Mouse (Mus musculus) midbrain, embryonic 15.5 days (tissue): Measurements from ENCODE around the gene Ccdc40. TPM values are rescaled to one million over a fixed set of nuclear protein-coding genes. Genes with fewer than 3 reads are reported as not detected.
A peak's percentile ranks its signal among the peaks of the same experiment; 100 is the strongest.

Experiments
- ATAC-seq: fragments of 200-750 bp; cut with Nextera tagmentation; replicated peaks from 2 replicates; pipeline ENCODE4 v1.8.0; 2017; ENCODE audit warnings: moderate TSS enrichment
- H3K27ac ChIP-seq: fragments of 300-500 bp; sonication (generic); 2 replicates; pipeline ENCODE4 v1.5.1; 2015; ENCODE audit warnings: mild to moderate bottlenecking, inconsistent platforms
- H3K27me3 ChIP-seq: fragments of 300-500 bp; sonication (generic); replicated peaks from 2 replicates; pipeline ENCODE4 v1.6.1; 2015; ENCODE audit warnings: inconsistent platforms
- H3K36me3 ChIP-seq: fragments of 300-500 bp; sonication (generic); replicated peaks from 2 replicates; pipeline ENCODE4 v1.6.1; 2015; ENCODE audit warnings: inconsistent platforms
- H3K4me1 ChIP-seq: fragments of 300-500 bp; sonication (generic); 2 replicates; pipeline ENCODE4 v1.6.1; 2015; ENCODE audit warnings: inconsistent platforms
- H3K4me2 ChIP-seq: fragments of 300-500 bp; sonication (generic); 2 replicates; pipeline ENCODE4 v1.6.1; 2015; ENCODE audit warnings: inconsistent platforms, mild to moderate bottlenecking, moderate library complexity
- H3K4me3 ChIP-seq: fragments of 300-500 bp; sonication (generic); 2 replicates; pipeline ENCODE4 v1.5.1; 2015; ENCODE audit warnings: mild to moderate bottlenecking, inconsistent platforms
- H3K9ac ChIP-seq: fragments of 300-500 bp; sonication (generic); 2 replicates; pipeline ENCODE4 v1.6.1; 2015; ENCODE audit warnings: mild to moderate bottlenecking, inconsistent platforms
- H3K9me3 ChIP-seq: fragments of 300-500 bp; sonication (generic); 2 replicates; pipeline ENCODE4 v1.6.1; 2016; ENCODE audit warnings: inconsistent platforms
- WGBS: fragments of 180-500 bp; shearing (Covaris S2); methylation state at CpG from one replicate; pipeline ENCODE4 v1.1.7; 2015; ENCODE audit warnings: mixed read lengths; 5-methylcytosine and 5-hydroxymethylcytosine counted together
- polyA plus RNA-seq: library from polyadenylated mRNA; unstranded; fragments of >200 nt; fragmentation: Nextera tagmentation; extraction: Ambion mirVana; gene quantifications from 2 replicates; pipeline ENCODE4 v1.2.1, GENCODE M21; 2015

Ccdc40 gene
- polyA plus RNA-seq, 1 experiment from 2014 or later = 21.5 TPM

DNA sequence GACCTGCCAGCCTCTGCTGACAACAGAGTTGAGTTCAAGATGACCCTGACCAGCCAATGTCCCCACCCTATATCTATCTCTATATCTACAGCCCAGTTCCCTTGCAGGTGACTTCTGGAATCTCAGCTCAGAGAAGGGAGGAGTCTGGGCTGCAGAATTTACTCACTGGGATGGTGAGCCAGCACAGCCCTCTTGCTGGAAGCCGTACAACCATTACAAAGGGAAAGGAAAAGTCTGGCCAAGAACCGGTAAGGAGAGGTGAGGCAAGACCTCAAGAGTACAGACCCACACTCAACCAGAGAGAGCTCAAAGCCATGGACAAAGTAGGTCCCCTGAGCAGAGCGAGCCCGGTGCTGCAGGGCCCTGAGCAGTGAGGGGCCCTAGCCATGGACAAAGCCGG is 36.2 kb upstream of the Ccdc40 start:
- no peaks in the 10 kb centered on the region for H3K36me3 ChIP-seq
- no peak overlapping the region for H3K4me2 ChIP-seq
- H3K9me3 ChIP-seq = no peaks in the 10 kb centered on the region
- no peak overlapping the region for H3K27ac ChIP-seq
- H3K27me3 ChIP-seq = no peaks in the 10 kb centered on the region
- 85% methylated on average over 5 of the region's 5 CpGs for WGBS
- no peak for ATAC-seq
- H3K9ac ChIP-seq = no peak overlapping the region
- peaks cover 29% of the 10 kb centered on the region for H3K4me1 ChIP-seq
- no peak overlapping the region for H3K4me3 ChIP-seq

DNA sequence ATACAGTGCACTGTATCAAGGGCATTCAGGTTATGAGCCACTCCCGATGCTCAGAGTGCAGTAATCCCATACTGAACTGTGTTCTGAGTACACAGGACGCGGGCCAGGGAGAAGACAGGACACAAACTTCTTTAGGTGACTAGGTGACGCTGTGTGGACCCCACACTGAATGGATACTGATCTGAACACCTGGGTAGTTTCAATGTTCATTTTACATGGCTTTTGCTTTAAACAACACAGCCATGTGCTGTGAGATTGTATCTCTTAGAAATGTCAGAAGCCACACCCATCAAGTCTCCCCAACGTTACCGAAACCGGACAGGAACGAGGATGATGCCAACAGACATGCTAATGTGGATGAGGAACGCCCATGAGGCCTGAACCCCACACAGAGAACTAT is 35.8 kb upstream of the Ccdc40 start:
- Histone ChIP-seq H3K27me3 (no peaks in the 10 kb centered on the region), H3K36me3 (no peaks in the 10 kb centered on the region), H3K27ac (no peak overlapping the region), H3K9ac (no peak overlapping the region), H3K4me2 (no peak overlapping the region), H3K4me1 (peaks cover 25% of the 10 kb centered on the region), H3K9me3 (no peaks in the 10 kb centered on the region), H3K4me3 (no peak overlapping the region)
- WGBS = 92% methylated on average over 9 of the region's 9 CpGs
- ATAC-seq = no peak

DNA sequence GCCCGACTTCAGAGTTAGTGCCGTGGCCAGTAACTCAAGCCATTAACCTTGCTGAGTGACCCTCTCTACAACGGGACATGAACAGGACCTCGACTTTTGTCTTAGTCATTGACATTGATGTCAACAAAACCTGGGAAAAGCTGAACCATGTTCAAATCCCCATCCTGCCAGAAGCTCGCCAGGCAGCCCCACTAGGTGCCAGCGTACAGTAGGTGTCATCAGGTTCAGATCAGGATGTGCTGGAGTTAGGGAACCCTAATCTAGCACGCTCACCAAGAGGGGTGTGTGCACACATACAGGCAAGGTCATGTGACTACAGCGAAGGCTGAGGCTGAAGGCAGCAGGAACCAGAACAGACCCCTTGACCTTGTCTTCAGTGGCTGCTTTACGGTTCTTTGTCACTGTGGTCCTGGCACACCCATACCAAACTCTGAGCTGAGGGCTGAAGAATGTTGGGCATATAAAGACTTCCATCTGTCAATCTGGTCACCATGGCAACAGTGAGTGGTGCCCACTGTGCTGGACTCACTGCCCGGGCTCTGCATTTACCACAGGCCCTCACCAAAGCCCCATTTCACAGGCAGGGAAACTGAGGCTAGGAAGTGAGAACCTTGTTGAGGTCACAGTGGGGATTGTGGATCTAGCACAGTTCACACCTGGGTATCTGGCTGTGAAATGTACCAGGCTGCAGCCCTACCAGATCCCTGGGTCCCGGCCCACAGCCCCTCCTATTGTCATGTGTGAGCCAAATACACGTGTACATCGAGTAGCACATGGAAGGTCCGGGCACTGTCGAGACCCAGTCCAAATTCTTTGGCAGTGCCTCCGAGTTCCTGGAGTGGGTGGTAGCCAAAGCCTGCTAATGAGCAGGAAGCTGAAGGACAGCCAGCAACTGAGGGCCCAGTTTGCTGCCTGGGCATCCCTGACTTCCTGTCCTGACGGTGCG is 30.5 kb upstream of the Ccdc40 start:
- WGBS = 80% methylated on average over 18 of the region's 18 CpGs
- Histone ChIP-seq H3K4me1 (peaks cover 7% of the 10 kb centered on the region; the same call in 1 of the 2 replicates), H3K9ac (no peak overlapping the region), H3K36me3 (no peaks in the 10 kb centered on the region), H3K9me3 (no peaks in the 10 kb centered on the region), H3K4me3 (no peak overlapping the region), H3K27me3 (no peaks in the 10 kb centered on the region), H3K4me2 (no peak overlapping the region), H3K27ac (no peak overlapping the region)
- peak; percentile 55; the same call in 1 of the 2 replicates for ATAC-seq

DNA sequence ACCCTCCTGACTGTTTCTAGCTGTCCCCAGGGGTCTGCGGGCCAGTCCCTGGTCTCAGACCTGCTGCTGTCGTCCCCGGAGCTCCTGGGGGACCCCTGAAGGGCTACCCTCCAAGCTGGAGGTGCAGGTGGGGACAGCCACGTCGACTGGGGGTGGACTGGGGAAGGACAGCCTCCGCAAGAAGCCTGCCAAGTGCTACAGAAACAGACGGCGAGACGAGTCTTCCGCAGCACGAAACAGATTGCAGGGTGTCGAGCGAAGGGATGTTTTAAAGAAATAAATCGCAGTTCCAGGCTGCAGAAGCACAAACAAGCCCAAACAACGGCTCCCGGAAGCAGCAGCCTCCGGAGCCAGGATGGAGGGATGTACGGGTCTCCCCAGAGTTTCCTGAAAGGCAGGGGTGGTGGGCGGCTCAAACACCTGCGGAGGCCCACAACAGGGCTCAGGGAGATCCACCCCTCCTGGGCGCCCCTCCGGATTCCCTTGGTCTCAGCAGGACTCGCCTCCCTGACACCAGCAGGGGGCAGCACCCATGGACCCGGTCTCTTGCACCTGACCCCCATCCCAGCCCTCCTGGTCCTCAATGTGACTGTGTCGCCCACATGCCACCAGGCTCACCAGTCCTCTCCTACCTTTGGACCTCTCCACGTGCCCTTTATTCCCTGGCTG is 29.7 kb upstream of the Ccdc40 start:
- H3K27ac ChIP-seq = no peak overlapping the region
- peaks cover 7% of the 10 kb centered on the region; the same call in 1 of the 2 replicates for H3K4me1 ChIP-seq
- no peak overlapping the region for H3K9ac ChIP-seq
- H3K9me3 ChIP-seq = no peaks in the 10 kb centered on the region
- no peaks in the 10 kb centered on the region for H3K27me3 ChIP-seq
- H3K4me3 ChIP-seq = no peak overlapping the region
- no peaks in the 10 kb centered on the region for H3K36me3 ChIP-seq
- H3K4me2 ChIP-seq = no peak overlapping the region
- ATAC-seq = no peak
- 61% methylated on average over 25 of the region's 26 CpGs for WGBS

DNA sequence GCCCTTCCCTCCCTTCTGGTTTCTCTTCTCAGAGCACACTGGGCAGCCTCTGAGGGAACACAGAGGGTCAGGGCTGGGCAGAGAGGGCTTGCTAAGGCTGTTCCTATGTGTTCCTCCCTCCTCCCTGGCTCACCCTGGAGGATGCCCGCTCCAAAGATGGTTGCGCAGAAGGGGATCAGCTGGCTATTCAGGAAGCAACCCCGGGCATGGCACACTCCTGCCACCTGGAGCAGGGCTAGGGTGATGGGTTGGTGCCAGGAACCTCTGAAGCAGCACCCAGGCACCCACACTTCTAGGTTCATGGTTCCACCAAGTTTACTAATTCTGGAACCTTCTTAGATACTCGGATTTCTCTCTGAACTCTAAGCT is 29.2 kb upstream of the Ccdc40 start:
- no peak for ATAC-seq
- Histone ChIP-seq H3K9ac (no peak overlapping the region), H3K27me3 (no peaks in the 10 kb centered on the region), H3K4me1 (peaks cover 7% of the 10 kb centered on the region; the same call in 1 of the 2 replicates), H3K4me2 (no peak overlapping the region), H3K27ac (no peak overlapping the region), H3K36me3 (no peaks in the 10 kb centered on the region), H3K4me3 (no peak overlapping the region), H3K9me3 (no peaks in the 10 kb centered on the region)
- 92% methylated on average over 4 of the region's 4 CpGs for WGBS

DNA sequence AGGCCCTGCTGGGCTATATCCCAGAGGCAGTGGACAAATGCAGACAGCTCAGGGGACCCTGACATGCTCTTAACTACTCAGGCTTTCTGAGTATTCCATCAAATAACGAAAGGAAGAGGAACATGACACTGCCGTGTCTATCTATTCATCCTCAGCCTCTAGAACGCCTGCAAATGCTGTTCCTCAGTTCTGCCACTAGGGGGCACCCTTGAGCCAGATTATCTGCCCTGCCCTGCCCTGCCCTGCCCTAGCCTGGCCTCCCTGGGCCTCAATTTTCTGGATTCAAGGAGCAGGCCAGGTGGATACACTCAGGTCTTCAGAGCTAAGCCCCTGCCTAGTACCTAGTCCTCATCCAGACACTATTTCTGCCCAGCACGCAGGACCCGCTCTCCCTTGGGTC is 24.9 kb upstream of the Ccdc40 start:
- Histone ChIP-seq H3K27ac (no peak overlapping the region), H3K27me3 (no peaks in the 10 kb centered on the region), H3K9me3 (no peaks in the 10 kb centered on the region), H3K4me2 (no peak overlapping the region), H3K36me3 (peaks cover 15% of the 10 kb centered on the region), H3K4me1 (peaks cover 1% of the 10 kb centered on the region; the same call in 1 of the 2 replicates), H3K9ac (no peak overlapping the region), H3K4me3 (no peak overlapping the region)
- 51% methylated on average over 5 of the region's 5 CpGs for WGBS
- no peak for ATAC-seq

DNA sequence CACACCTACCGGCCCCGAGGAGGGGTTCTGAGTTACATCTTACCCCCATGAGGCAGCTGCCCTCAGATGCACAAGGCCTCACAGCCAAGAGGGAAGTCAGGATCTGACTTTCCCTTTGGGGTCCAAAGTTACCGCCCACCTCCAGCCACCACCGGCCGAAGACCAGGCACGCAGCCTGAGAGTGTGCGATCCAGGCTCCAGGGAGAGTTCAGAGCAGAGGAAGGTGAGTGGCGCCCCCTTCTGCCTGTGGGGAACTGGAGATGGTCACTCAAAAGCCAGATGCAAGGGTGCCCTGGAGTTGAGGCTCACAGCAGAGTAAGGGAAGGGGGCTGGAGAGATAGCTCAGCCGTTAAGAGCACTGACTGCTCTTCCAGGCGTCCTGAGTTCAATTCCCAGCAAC is 22.6 kb upstream of the Ccdc40 start:
- 84% methylated on average over 10 of the region's 10 CpGs for WGBS
- H3K9me3 ChIP-seq = no peaks in the 10 kb centered on the region
- H3K4me3 ChIP-seq = no peak overlapping the region
- H3K9ac ChIP-seq = no peak overlapping the region
- H3K27me3 ChIP-seq = no peaks in the 10 kb centered on the region
- H3K36me3 ChIP-seq = peaks cover 23% of the 10 kb centered on the region
- ATAC-seq = no peak
- H3K4me2 ChIP-seq = no peak overlapping the region
- no peak overlapping the region for H3K27ac ChIP-seq
- peaks cover 10% of the 10 kb centered on the region for H3K4me1 ChIP-seq

DNA sequence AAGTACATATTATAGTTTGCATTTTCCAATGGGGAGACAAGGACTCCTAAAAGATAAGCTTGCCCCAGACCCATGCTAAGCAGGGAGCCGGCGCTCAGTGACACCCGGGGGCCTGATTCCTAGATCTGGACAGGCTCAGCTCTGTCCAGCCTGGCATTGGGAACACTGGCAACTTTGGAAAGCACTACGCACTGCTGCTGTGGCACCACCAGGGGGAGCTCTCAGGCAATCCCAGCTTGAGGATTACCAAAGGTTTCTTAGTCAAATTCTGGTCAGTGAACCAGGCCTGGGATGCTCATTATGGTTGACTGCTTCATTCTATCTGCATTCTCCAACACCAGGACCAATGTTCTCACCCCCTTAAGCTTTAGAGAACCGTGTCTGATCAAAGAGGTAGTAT is 21.8 kb upstream of the Ccdc40 start:
- H3K9ac ChIP-seq = no peak overlapping the region
- no peak overlapping the region for H3K4me3 ChIP-seq
- H3K4me2 ChIP-seq = no peak overlapping the region
- ATAC-seq = no peak
- H3K36me3 ChIP-seq = peaks cover 23% of the 10 kb centered on the region
- no peaks in the 10 kb centered on the region for H3K27me3 ChIP-seq
- peaks cover 10% of the 10 kb centered on the region for H3K4me1 ChIP-seq
- H3K9me3 ChIP-seq = no peaks in the 10 kb centered on the region
- no peak overlapping the region for H3K27ac ChIP-seq
- 27% methylated on average over 5 of the region's 5 CpGs for WGBS

DNA sequence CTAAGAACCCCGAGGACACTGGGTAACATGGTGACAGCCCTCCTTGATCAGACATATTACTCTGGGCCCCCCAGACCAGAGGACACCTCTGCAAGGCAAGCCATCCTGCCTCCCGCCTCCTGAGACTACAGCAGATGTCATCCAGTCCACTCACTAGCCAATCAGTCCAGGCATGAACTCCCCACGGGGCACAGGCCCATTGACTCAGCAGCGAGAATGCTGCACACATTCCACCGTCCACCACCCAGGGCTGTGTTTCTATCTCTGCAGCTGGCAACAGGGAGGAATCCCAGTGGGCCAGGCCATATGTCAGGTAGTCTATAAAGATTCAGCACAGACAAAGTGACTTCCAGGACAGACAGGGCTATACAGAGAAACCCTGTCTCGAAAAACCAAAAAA is 20.4 kb upstream of the Ccdc40 start:
- no peaks in the 10 kb centered on the region for H3K9me3 ChIP-seq
- no peak overlapping the region for H3K27ac ChIP-seq
- H3K4me2 ChIP-seq = no peak overlapping the region
- H3K36me3 ChIP-seq = peaks cover 23% of the 10 kb centered on the region
- WGBS = 71% methylated on average over 6 of the region's 6 CpGs
- H3K4me1 ChIP-seq = peaks cover 10% of the 10 kb centered on the region
- H3K4me3 ChIP-seq = no peak overlapping the region
- ATAC-seq = no peak
- H3K9ac ChIP-seq = no peak overlapping the region
- H3K27me3 ChIP-seq = no peaks in the 10 kb centered on the region

DNA sequence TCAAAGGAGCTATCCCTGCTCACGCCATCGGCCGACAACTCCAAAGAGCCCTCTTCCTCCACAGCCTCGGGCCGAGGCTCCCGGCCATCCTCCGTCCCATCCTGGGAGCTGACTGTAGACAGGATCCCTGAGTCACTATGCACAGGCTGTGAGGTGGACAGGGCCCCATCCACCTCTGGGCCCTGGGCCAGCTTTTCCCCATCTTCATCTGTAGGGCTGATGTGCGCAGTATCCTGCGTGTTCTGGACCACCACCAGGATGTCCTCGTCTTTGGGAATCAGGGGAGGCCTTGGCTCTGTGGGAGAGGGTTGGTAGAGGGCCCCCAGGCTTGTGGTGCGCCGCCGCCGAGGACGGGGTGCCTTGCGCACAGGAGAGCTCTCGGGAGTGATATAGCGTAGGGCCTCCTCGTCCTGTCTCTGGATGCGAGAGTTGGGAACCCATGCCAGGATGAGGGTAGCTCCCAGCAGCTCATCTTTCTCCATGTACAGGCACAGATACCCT is 19.5 kb upstream of the Ccdc40 start:
- Histone ChIP-seq H3K4me1 (peaks cover 15% of the 10 kb centered on the region), H3K9ac (no peak overlapping the region), H3K36me3 (peaks cover 23% of the 10 kb centered on the region), H3K9me3 (no peaks in the 10 kb centered on the region), H3K4me2 (no peak overlapping the region), H3K4me3 (no peak overlapping the region), H3K27me3 (no peaks in the 10 kb centered on the region), H3K27ac (no peak overlapping the region)
- 91% methylated on average over 20 of the region's 20 CpGs for WGBS
- no peak for ATAC-seq

DNA sequence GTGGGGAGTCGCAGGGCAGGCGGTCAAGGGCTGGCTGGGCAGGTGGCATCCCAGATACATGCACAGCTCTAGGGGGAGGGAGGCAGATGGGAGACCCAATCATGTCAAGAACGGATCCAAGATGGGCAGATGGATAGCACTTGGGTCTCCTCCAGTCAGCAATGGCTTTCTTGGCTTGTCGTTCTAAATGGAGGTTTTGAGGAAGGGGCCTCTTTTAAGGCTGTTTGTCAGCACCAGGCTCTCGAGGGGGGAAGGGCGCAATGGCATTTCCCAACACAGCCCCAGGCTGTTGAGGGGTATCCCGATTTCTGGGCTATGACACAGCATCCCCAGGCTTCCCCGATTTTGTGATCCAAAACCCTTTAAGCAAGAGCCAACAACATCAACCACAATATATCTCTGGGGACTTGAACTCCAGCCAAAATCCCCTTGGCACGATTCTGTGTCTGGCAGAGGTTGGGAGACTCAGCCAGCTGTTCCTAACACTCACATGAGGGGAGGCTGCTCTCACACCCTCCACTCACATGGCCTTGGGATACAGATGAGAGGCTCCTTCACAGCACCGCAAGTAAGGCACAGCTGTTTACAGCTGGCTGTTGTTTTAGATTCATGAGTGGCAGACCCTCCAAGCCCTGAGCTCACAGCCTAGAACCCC is 18.9 kb upstream of the Ccdc40 start:
- Histone ChIP-seq H3K27ac (peak overlapping the region; percentile 38; the same call in 1 of the 2 replicates), H3K9me3 (no peaks in the 10 kb centered on the region), H3K27me3 (no peaks in the 10 kb centered on the region), H3K4me1 (peaks cover 21% of the 10 kb centered on the region), H3K9ac (no peak overlapping the region), H3K4me3 (no peak overlapping the region), H3K36me3 (peaks cover 23% of the 10 kb centered on the region), H3K4me2 (no peak overlapping the region)
- ATAC-seq = no peak
- 73% methylated on average over 10 of the region's 10 CpGs for WGBS
